8 mouse cellular contexts compared by ENCODE assay signal in the genomic region with DNA sequence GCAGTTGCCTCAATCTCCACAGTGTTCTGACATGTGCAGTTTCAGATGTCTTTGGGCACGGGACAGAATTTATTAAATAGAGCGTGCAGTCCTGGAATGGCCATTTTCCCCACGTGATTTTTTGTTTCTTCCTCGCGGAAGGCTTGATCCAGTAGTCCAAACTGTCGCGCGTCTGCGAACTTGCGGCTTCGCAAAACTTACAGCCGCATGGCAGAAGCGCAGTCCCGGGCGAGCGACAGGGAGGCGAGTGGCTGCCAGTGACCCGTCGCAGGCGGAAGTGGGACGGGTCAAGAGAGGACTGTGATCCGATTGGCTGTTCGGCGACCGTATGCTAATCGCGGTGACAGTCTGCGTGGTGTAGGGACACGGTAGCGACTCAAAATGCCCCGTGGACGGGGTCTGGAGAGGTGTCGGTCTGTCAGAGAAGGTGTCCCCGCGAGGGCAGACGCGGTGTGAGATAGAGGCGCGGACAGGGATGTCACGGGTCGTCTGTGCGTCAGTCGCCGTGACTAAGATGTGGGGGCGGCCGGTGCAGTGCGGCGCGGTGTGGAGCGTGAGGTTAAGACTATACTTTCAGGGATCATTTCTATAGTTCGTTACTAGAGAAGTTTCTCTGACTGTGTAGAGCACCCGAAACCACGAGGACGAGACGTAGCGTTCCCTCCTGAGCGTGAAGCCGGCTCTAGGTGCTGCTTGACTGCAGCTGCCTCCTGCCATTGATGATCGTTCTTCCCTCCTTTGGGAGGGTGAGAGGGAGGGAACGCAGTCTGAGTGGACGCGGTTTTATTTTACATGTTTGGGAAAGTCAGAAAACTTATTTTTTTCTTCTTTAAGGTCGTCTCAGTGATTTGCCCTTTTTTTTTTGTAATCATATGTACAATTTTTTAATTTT.
DNase-seq lines count a peak whose midpoint lies in the region; ATAC-seq and TF ChIP-seq lines count a peak whose summit lies in the region.
"Not testable (repeated sequence)": the region's sequence is repeated elsewhere in the genome, so short reads cannot be mapped to it uniquely, and the experiment has no call there.

No protein-coding gene starts in this region.

- H3K4me3 ChIP-seq in gastrocnemius, adult 2 months = peak overlapping the region; percentile 66
- peak overlapping the region; percentile 27 for H3K4me3 ChIP-seq in hindbrain, embryonic 16.5 days (ENCODE audit: low read length)

- not testable (repeated sequence) for H3K36me3 ChIP-seq in hindbrain, embryonic 16.5 days (ENCODE audit: control insufficient read depth, insufficient read depth, low read length)

- peak; percentile 94 for ATAC-seq in common myeloid progenitor, adult 5-6 weeks (replicated peaks; ENCODE audit: low read depth, poor library complexity, severe bottlenecking)
- peak; percentile 99 for ATAC-seq in hindbrain, embryonic 16.5 days

- H3K27ac ChIP-seq in gastrocnemius, adult 2 months = peak overlapping the region; percentile 83
- not testable (repeated sequence) for H3K27ac ChIP-seq in hindbrain, embryonic 16.5 days (ENCODE audit: low read depth, low read length)

- under 1% methylated on average over 22 of the region's 63 CpGs for WGBS in hindbrain, embryonic 16.5 days

- not testable (repeated sequence) for TF ChIP-seq CTCF in gastrocnemius, adult 2 months (IDR thresholded peaks at IDR 0.05)

- not testable (repeated sequence) for H3K4me1 ChIP-seq in hindbrain, embryonic 16.5 days (ENCODE audit: control insufficient read depth, insufficient read depth, low read depth, low read length)

- intact Hi-C loops in gastrocnemius, adult 2 months (cut with DNase I) = not testable (repeated sequence)

- peak; percentile 85 for DNase-seq in ZHBTc4 (ENCODE audit: low read depth, low spot score)
- peak; percentile 88 for DNase-seq in gastrocnemius, adult 2 months
- peak; percentile 34 to 47 for DNase-seq in left cerebral cortex, adult 18-20 months (ENCODE audit: low spot score in 2 of 2)
- DNase-seq in lung, postnatal 4 days = peak; percentile 80 to 88
- DNase-seq in retina, postnatal 7 days (ENCODE audit: low read depth, low spot score) = peak; percentile 49
- DNase-seq in thymus, postnatal 4 days = peak; percentile 69

- not testable (repeated sequence) for H3K9me3 ChIP-seq in hindbrain, embryonic 16.5 days (ENCODE audit: control insufficient read depth, low read length)

- not testable (repeated sequence) for H3K27me3 ChIP-seq in hindbrain, embryonic 16.5 days (replicated peaks; ENCODE audit: control insufficient read depth, insufficient read depth, low read length)

- H3K4me2 ChIP-seq in hindbrain, embryonic 16.5 days (ENCODE audit: low read length) = peak overlapping the region; percentile 51

- H3K9ac ChIP-seq in hindbrain, embryonic 16.5 days (ENCODE audit: low read depth, low read length) = not testable (repeated sequence)
